Mouse (Mus musculus) limb, embryonic 13.5 days (tissue): ENCODE measurements around the gene Olfr1423. TPM values are rescaled to one million over a fixed set of nuclear protein-coding genes. Genes with fewer than 3 reads are reported as not detected.
"Not testable (repeated sequence)": the region's sequence is repeated elsewhere in the genome, so short reads cannot be mapped to it uniquely, and the experiment has no call there.

Source experiments
- ATAC-seq: fragments of 200-750 bp; cut with Nextera tagmentation; 2 replicates; pipeline ENCODE4 v1.8.0; 2017; ENCODE audit warnings: low read depth, moderate number of reproducible peaks, moderate TSS enrichment; ENCODE audit not compliant: low FRiP score
- H3K27ac ChIP-seq: fragments of 300-500 bp; sonication (generic); 2 replicates; pipeline ENCODE4 v1.5.1; 2015; ENCODE audit warnings: inconsistent platforms, mild to moderate bottlenecking, moderate library complexity
- H3K27me3 ChIP-seq: fragments of 300-500 bp; sonication (generic); 2 replicates; pipeline ENCODE4 v1.6.1; 2015; ENCODE audit warnings: mild to moderate bottlenecking, inconsistent platforms
- H3K36me3 ChIP-seq: fragments of 300-500 bp; sonication (generic); 2 replicates; pipeline ENCODE4 v1.6.1; 2015; ENCODE audit warnings: inconsistent platforms, mild to moderate bottlenecking, moderate library complexity
- H3K4me1 ChIP-seq: fragments of 300-500 bp; sonication (generic); 2 replicates; pipeline ENCODE4 v1.6.1; 2015; ENCODE audit warnings: inconsistent platforms
- H3K4me2 ChIP-seq: fragments of 300-500 bp; sonication (generic); replicated peaks from 2 replicates; pipeline ENCODE4 v1.6.1; 2015; ENCODE audit warnings: inconsistent platforms, mild to moderate bottlenecking, moderate library complexity
- H3K4me3 ChIP-seq: fragments of 300-500 bp; sonication (generic); 2 replicates; pipeline ENCODE4 v1.5.1; 2015; ENCODE audit warnings: moderate library complexity, mild to moderate bottlenecking, inconsistent platforms
- H3K9ac ChIP-seq: fragments of 300-500 bp; sonication (generic); 2 replicates; pipeline ENCODE4 v1.6.1; 2015; ENCODE audit warnings: mild to moderate bottlenecking, inconsistent platforms
- H3K9me3 ChIP-seq: fragments of 300-500 bp; sonication (generic); 2 replicates; pipeline ENCODE4 v1.6.1; 2016; ENCODE audit warnings: inconsistent platforms
- WGBS: fragments of 180-500 bp; shearing (Covaris S2); methylation state at CpG from one replicate; pipeline ENCODE4 v1.1.7; 2015; 5-methylcytosine and 5-hydroxymethylcytosine counted together
- polyA plus RNA-seq: library from polyadenylated mRNA; unstranded; fragments of >200 nt; fragmentation: Nextera tagmentation; extraction: Ambion mirVana; gene quantifications from 2 replicates; pipeline ENCODE4 v1.2.1, GENCODE M21; 2015

Olfr1423 gene
- polyA plus RNA-seq, 1 experiment from 2014 or later = not detected

GRCm38 (mm10) chr19:11987841-11988240, 53.3 kb downstream of the Olfr1423 start:
- no peak overlapping the region for H3K4me3 ChIP-seq

GRCm38 (mm10) chr19:11984614-11985013, 56.5 kb downstream of the Olfr1423 start:
- H3K27me3 ChIP-seq, H3K9me3 ChIP-seq, H3K4me1 ChIP-seq, ATAC-seq, H3K9ac ChIP-seq, H3K4me3 ChIP-seq, H3K4me2 ChIP-seq, H3K27ac ChIP-seq: not testable (repeated sequence)
- peaks cover 91% of the 10 kb centered on the region for H3K36me3 ChIP-seq
- WGBS = 88% methylated on average over 5 of the region's 5 CpGs

More at GRCm38 (mm10) chr19:11987841-11988240, 53.3 kb downstream of the Olfr1423 start:
- H3K27me3 ChIP-seq = no peaks in the 10 kb centered on the region
- no peak for ATAC-seq
- H3K27ac ChIP-seq = no peak overlapping the region
- H3K9me3 ChIP-seq = no peaks in the 10 kb centered on the region
- 94% methylated on average over 3 of the region's 3 CpGs for WGBS
- no peak overlapping the region for H3K4me2 ChIP-seq
- H3K36me3 ChIP-seq = peaks cover 90% of the 10 kb centered on the region
- H3K9ac ChIP-seq = no peak overlapping the region
- H3K4me1 ChIP-seq = no peaks in the 10 kb centered on the region

Other genes with a start within 250 kb of the Olfr1423 start
- gene Stx3, start 221.9 kb downstream of the Olfr1423 start, polyA plus RNA-seq = 5.4 TPM in 2 replicates
- not detected in 2 replicates for gene Olfr1417, start 202.1 kb downstream of the Olfr1423 start, polyA plus RNA-seq
- not detected in 2 replicates for gene Olfr1418, start 180.3 kb downstream of the Olfr1423 start, polyA plus RNA-seq
- gene Olfr1419, start 166.2 kb downstream of the Olfr1423 start, polyA plus RNA-seq = not detected in 2 replicates
- not detected in 2 replicates for gene Olfr1420, start 154.8 kb downstream of the Olfr1423 start, polyA plus RNA-seq
- gene Patl1, start 128.9 kb downstream of the Olfr1423 start, polyA plus RNA-seq = 16.7 and 19.5 TPM in 2 replicates
- gene Osbp, start 75.4 kb downstream of the Olfr1423 start, polyA plus RNA-seq = 5.1 and 5.3 TPM in 2 replicates
- not detected in 2 replicates for gene Olfr1424, start 21.4 kb upstream of the Olfr1423 start, polyA plus RNA-seq
- not detected in 2 replicates for gene Olfr1425, start 36.4 kb upstream of the Olfr1423 start, polyA plus RNA-seq
- gene Olfr1426, start 50.7 kb upstream of the Olfr1423 start, polyA plus RNA-seq = not detected in 2 replicates
- not detected in 2 replicates for gene Olfr1427, start 62.0 kb upstream of the Olfr1423 start, polyA plus RNA-seq
- gene Olfr1428, start 74.6 kb upstream of the Olfr1423 start, polyA plus RNA-seq = not detected in 2 replicates
- not detected in 2 replicates for gene Olfr76, start 81.9 kb upstream of the Olfr1423 start, polyA plus RNA-seq
- gene Olfr1555-ps1, start 128.8 kb upstream of the Olfr1423 start, polyA plus RNA-seq = not detected in 2 replicates
- not detected in 2 replicates for gene Olfr1431, start 159.3 kb upstream of the Olfr1423 start, polyA plus RNA-seq
- gene Olfr1432, start 191.3 kb upstream of the Olfr1423 start, polyA plus RNA-seq = not detected in 2 replicates
- not detected in 2 replicates for gene Olfr262, start 200.3 kb upstream of the Olfr1423 start, polyA plus RNA-seq
- not detected in 2 replicates for gene Olfr235, start 219.7 kb upstream of the Olfr1423 start, polyA plus RNA-seq
- gene Olfr1434, start 238.5 kb upstream of the Olfr1423 start, polyA plus RNA-seq = not detected in 2 replicates